Mouse (Mus musculus) intestine, embryonic 16.5 days (tissue): ENCODE results near the gene Eef1akmt3. TPM values are rescaled to one million over a fixed set of nuclear protein-coding genes. Genes with fewer than 3 reads are reported as not detected.

Source experiments
- ATAC-seq: fragments of 200-750 bp; cut with Nextera tagmentation; 2 replicates; pipeline ENCODE4 v1.8.0; 2017; ENCODE audit warnings: moderate TSS enrichment, moderate library complexity
- H3K27ac ChIP-seq: fragments of 300-500 bp; sonication (generic); 2 replicates; pipeline ENCODE4 v1.5.1; 2014; ENCODE audit warnings: mild to moderate bottlenecking, low read length
- H3K27me3 ChIP-seq: fragments of 300-500 bp; sonication (generic); replicated peaks from 2 replicates; pipeline ENCODE4 v1.6.1; 2014; ENCODE audit warnings: low read length, control low read depth, mixed read lengths; ENCODE audit not compliant: control insufficient read depth, insufficient read depth
- H3K36me3 ChIP-seq: fragments of 300-500 bp; sonication (generic); 2 replicates; pipeline ENCODE4 v1.6.1; 2014; ENCODE audit warnings: low read length, control low read depth; ENCODE audit not compliant: control insufficient read depth, insufficient read depth
- H3K4me1 ChIP-seq: fragments of 300-500 bp; sonication (generic); 2 replicates; pipeline ENCODE4 v1.6.1; 2014; ENCODE audit warnings: low read length, control low read depth, mixed read lengths; ENCODE audit not compliant: control insufficient read depth, insufficient read depth
- H3K4me2 ChIP-seq: fragments of 300-500 bp; sonication (generic); 2 replicates; pipeline ENCODE4 v1.6.1; 2014; ENCODE audit warnings: low read depth, low read length, control low read depth
- H3K4me3 ChIP-seq: fragments of 300-500 bp; sonication (generic); 2 replicates; pipeline ENCODE4 v1.5.1; 2014; ENCODE audit warnings: mild to moderate bottlenecking, low read length
- H3K9ac ChIP-seq: fragments of 300-500 bp; sonication (generic); 2 replicates; pipeline ENCODE4 v1.6.1; 2014; ENCODE audit warnings: low read depth, low read length
- H3K9me3 ChIP-seq: fragments of 300-500 bp; sonication (generic); 2 replicates; pipeline ENCODE4 v1.6.1; 2016; ENCODE audit warnings: low read length, control low read depth; ENCODE audit not compliant: control insufficient read depth
- WGBS: fragments of 180-500 bp; shearing (Covaris S2); extraction: QIAGEN DNeasy Blood & Tissue Kit; methylation state at CpG from one replicate; pipeline ENCODE4 v1.1.7; 2014; 5-methylcytosine and 5-hydroxymethylcytosine counted together
- polyA plus RNA-seq: library from polyadenylated mRNA; unstranded; fragments of >200 nt; fragmentation: Nextera tagmentation; extraction: Ambion mirVana; gene quantifications from 2 replicates; pipeline ENCODE4 v1.2.1, GENCODE M21; 2015

The Eef1akmt3 gene
- polyA plus RNA-seq, 1 experiment from 2014 or later = 0.49 TPM

DNA sequence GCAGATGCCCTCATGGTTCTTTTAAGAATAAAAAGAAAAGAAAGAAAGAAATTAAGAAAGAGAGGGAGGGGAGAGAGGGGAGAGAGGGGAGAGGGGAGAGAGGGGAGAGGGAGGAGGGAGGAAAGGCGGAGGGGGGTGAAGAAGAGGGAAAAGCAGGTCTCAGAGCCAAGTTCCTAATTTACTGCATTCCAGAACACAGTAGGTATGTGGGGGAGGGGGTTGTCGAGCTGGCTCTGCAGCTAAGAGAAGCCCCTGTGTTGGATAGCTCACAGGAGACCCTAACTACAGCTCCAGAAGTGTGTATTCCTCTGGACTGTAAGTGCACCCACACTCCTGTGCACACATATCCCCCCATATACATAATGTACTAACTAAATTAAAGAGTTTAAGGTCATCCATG lies 24.2 kb downstream of the Eef1akmt3 start:
- Histone ChIP-seq H3K9ac (no peak overlapping the region), H3K27me3 (no peaks in the 10 kb centered on the region), H3K4me2 (no peak overlapping the region), H3K36me3 (no peaks in the 10 kb centered on the region), H3K9me3 (no peaks in the 10 kb centered on the region), H3K4me3 (no peak overlapping the region), H3K27ac (no peak overlapping the region), H3K4me1 (no peaks in the 10 kb centered on the region)
- WGBS = 30% methylated on average over 2 of the region's 2 CpGs
- ATAC-seq = no peak

DNA sequence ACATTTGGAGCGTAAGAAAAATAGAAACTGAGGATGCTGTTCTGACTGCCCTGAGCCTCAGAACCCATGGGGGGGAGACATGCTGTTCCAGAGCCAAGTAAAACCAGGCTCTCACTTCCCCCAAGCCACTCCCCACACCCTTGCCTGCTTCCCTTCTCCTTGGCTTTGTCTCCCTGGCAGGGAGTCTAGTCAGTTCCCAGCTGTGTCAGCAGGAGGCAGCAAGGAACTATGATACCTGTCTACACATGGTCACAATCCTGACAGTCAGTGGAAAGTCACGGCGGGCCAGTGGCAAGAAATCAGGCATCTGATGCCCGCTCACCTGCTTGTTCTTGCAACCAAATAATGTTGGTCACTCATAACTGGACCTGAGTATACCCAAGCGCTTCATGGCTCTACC lies 24.8 kb downstream of the Eef1akmt3 start:
- ATAC-seq = 0 out of 2 replicates have a peak, but pooled peaks have one; percentile 9
- 54% methylated on average over 5 of the region's 5 CpGs for WGBS
- no peaks in the 10 kb centered on the region for H3K9me3 ChIP-seq
- H3K9ac ChIP-seq = no peak overlapping the region
- no peak overlapping the region for H3K27ac ChIP-seq
- no peaks in the 10 kb centered on the region for H3K36me3 ChIP-seq
- no peak overlapping the region for H3K4me2 ChIP-seq
- H3K27me3 ChIP-seq = no peaks in the 10 kb centered on the region
- H3K4me3 ChIP-seq = no peak overlapping the region
- no peaks in the 10 kb centered on the region for H3K4me1 ChIP-seq

DNA sequence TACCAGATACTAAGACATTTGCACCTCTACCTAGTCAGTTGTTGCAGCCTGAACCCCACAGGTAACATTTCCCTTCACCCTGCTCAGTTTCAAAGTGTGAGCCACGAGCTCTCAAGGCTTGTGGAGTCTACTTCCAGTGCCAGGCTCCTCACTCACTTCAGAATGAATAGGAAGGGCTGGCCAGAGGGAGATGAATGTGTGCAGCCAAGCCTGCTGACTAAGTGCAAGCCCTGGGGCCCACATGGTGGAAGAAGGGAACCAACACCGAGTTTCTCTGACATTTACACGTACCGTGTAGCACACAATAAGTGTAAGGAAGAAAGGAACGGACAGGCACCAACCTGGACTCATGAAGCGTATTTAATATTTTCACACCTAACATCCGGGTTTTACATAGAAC lies 37.5 kb downstream of the Eef1akmt3 start:
- H3K4me3 ChIP-seq = no peak overlapping the region
- 0 out of 2 replicates have a peak, but pooled peaks cover 2% of the 10 kb centered on the region for H3K36me3 ChIP-seq
- WGBS = 81% methylated on average over 7 of the region's 7 CpGs
- H3K9me3 ChIP-seq = no peaks in the 10 kb centered on the region
- peaks cover 7% of the 10 kb centered on the region for H3K4me1 ChIP-seq
- H3K27ac ChIP-seq = no peak overlapping the region
- no peak overlapping the region for H3K9ac ChIP-seq
- H3K4me2 ChIP-seq = no peak overlapping the region
- no peaks in the 10 kb centered on the region for H3K27me3 ChIP-seq
- ATAC-seq = no peak

DNA sequence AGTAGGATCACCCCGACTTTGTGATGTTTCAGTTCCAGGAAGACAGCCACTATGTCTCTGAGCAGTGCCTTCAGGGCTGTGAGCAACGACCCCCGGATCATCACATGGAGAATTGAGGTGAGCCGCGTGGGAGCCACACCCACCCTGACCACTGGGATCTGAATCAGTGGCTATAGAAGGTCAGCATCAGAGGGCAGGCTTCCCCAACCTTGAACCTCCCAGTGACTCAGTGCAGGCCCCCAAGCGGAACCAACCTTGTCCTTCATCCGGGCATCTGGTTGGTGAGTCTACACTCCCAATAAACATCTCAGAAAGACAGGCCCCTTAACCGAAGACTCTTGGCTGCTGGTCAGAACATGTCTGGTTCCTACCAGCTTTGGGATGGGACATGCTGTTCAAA lies 38.0 kb downstream of the Eef1akmt3 start:
- Histone ChIP-seq H3K4me2 (no peak overlapping the region), H3K36me3 (peaks cover 3% of the 10 kb centered on the region; the same call in 1 of the 2 replicates), H3K27ac (no peak overlapping the region), H3K9ac (no peak overlapping the region), H3K4me1 (peaks cover 7% of the 10 kb centered on the region), H3K9me3 (no peaks in the 10 kb centered on the region), H3K27me3 (no peaks in the 10 kb centered on the region), H3K4me3 (no peak overlapping the region)
- ATAC-seq = no peak
- WGBS = 82% methylated on average over 8 of the region's 8 CpGs

DNA sequence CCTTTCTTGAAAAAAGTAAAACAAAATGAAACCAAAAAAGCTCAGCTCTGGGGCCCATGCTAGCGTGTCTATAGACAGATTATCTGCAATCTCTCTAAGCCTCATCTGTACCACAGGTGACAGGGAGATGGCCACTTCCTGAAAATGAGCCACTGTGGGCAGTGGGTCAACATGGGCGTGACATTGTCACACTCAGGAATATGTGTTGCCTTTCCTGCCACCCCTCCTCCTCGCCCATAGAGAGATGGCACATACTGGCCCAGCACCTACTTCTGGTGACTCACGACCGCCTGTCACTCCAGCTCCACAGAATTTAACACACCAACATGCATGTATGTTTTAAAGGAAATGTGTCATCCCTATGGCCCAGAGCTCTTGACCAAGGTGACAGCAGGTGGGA lies 38.5 kb downstream of the Eef1akmt3 start:
- Histone ChIP-seq H3K4me3 (no peak overlapping the region), H3K27ac (no peak overlapping the region), H3K9me3 (no peaks in the 10 kb centered on the region), H3K27me3 (no peaks in the 10 kb centered on the region), H3K9ac (no peak overlapping the region), H3K36me3 (peaks cover 8% of the 10 kb centered on the region; the same call in 1 of the 2 replicates), H3K4me1 (peaks cover 7% of the 10 kb centered on the region), H3K4me2 (no peak overlapping the region)
- WGBS = 87% methylated on average over 5 of the region's 5 CpGs
- ATAC-seq = no peak

DNA sequence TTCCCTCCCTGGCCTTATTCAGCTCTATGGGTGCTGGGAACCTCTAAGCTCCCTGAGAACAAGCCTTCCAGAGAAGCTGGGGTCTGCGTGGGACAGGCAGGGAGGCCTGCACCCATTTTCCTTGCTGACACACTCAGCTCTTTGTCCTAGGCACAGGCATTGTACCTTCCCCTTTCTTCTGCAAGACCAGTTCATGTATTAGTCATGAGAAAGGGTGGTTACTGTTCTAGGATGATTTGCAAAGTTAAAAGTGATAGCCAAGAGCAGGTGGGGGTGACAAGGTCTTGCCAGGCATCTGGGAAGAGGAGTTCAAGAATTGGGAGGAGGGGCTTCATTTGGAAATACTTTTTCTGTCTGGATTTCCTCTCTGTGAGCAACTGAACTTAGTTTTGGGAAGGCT lies 39.3 kb downstream of the Eef1akmt3 start:
- WGBS = 79% methylated on average over 1 of the region's 1 CpGs

DNA sequence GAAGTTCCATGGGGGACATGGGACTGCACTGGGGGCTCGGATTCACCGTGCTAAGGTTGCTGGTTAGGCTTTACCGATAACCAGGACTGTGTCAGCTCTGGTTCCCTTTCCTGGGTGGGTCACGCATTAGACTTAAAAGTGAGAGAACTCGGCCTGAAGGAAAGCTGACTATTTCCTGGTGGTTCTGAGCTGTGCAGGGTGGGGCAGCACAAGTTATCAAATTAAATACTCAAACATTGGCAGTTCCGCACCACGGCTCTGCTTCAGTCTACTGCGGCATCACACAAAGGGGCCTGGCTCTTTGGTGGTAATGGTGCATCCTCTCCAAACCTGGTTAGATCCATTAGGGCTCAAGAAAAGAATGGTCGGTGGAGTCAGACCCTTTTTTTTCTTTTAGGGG lies 40.0 kb downstream of the Eef1akmt3 start:
- Histone ChIP-seq H3K36me3 (peaks cover 8% of the 10 kb centered on the region; the same call in 1 of the 2 replicates), H3K4me1 (peaks cover 7% of the 10 kb centered on the region), H3K27me3 (no peaks in the 10 kb centered on the region), H3K9ac (no peak overlapping the region), H3K9me3 (no peaks in the 10 kb centered on the region), H3K4me2 (no peak overlapping the region), H3K27ac (no peak overlapping the region), H3K4me3 (no peak overlapping the region)
- WGBS = 63% methylated on average over 9 of the region's 9 CpGs
- 0 out of 2 replicates have a peak, but pooled peaks have one; percentile 14 for ATAC-seq

More for the DNA sequence above, 39.3 kb downstream of the Eef1akmt3 start:
- Histone ChIP-seq H3K36me3 (peaks cover 8% of the 10 kb centered on the region; the same call in 1 of the 2 replicates), H3K9me3 (no peaks in the 10 kb centered on the region), H3K4me1 (peaks cover 7% of the 10 kb centered on the region), H3K9ac (no peak overlapping the region), H3K4me2 (no peak overlapping the region), H3K27ac (no peak overlapping the region), H3K27me3 (no peaks in the 10 kb centered on the region), H3K4me3 (no peak overlapping the region)
- ATAC-seq = no peak

DNA sequence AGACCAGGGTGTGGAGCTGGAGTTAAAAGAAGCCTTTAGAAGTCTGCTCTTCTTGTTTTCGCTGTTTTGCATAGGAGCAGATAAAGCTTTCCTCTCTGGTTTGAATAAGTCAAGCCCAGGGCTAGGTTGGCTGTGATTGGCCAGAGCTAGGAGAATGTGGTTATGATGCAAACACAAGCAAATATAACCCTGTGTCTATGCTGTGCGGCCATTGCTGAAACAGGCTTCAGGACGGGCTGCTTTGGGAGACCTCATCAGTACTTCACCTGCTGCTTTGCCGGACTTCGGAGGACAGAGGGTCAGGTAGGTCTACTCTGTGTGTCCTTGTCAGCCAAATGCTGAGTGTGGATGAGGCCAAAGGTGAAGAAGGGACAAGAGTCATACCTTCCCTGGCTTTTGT lies 40.8 kb downstream of the Eef1akmt3 start, which contains the start of gene Avil:
TSS of gene Avil (plus strand) at position 181 of the 400 bp plus-strand sequence.
- H3K9me3 ChIP-seq = no peaks in the 10 kb centered on the region
- ATAC-seq = peak; percentile 15; the same call in 1 of the 2 replicates
- H3K27me3 ChIP-seq = no peaks in the 10 kb centered on the region
- H3K9ac ChIP-seq = no peak within 1 kb of the TSS
- 79% methylated on average over 5 of the region's 5 CpGs for WGBS
- no peak within 1 kb of the TSS for H3K4me2 ChIP-seq
- peaks cover 7% of the 10 kb centered on the region for H3K4me1 ChIP-seq
- H3K36me3 ChIP-seq = peaks cover 11% of the 10 kb centered on the region
- no peak within 1 kb of the TSS for H3K27ac ChIP-seq
- H3K4me3 ChIP-seq = no peak within 1 kb of the TSS

DNA sequence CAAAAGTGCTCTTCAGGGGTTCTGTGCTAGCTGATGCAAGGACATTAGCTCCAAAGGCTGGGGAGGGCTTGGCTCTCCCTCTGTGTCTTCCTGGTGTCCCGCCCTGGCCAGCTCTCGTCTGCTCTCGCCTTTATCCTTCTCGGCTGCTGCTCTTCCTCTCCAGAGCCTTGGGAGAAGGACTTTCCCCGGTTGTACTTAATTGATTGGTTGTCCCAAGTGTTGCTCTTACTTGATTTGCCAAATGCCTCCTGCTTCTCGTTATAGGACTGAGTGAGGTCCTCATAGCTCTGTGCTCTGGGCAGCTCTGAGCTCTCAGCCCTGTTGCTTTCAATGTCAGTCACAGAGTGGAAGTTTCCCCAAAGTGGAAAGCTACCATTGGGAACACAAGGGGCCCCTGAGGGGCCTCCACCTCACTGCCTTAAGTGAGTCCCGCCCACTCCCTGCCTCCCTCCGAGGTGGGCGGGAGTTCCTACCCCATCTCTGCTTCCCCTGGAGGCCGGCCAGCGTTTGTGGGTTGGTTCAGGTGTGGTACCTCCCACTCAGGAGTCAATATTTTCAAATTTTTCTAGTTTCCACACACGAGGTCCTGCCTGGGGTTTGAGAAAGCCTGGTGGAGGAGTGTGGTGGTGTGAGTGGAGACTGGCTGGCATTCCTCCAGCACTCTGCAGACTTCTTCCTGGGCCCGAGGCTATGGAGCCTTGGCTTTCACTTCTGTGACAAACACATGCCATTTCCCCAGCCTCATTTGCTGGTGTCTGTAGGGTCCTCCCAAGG lies 43.8 kb downstream of the Eef1akmt3 start:
- H3K27ac ChIP-seq = no peak overlapping the region
- H3K9me3 ChIP-seq = no peaks in the 10 kb centered on the region
- no peak overlapping the region for H3K9ac ChIP-seq
- no peak for ATAC-seq
- H3K36me3 ChIP-seq = peaks cover 34% of the 10 kb centered on the region
- H3K4me3 ChIP-seq = no peak overlapping the region
- 61% methylated on average over 13 of the region's 13 CpGs for WGBS
- peaks cover 7% of the 10 kb centered on the region for H3K4me1 ChIP-seq
- H3K27me3 ChIP-seq = no peaks in the 10 kb centered on the region
- H3K4me2 ChIP-seq = no peak overlapping the region
